Mouse (Mus musculus) gonadal fat pad, adult 2 months (tissue): Measurements from ENCODE around the gene Ssty1. TPM values are rescaled to one million over a fixed set of nuclear protein-coding genes. Genes with fewer than 3 reads are reported as not detected.
"Not testable (repeated sequence)": the region's sequence is repeated elsewhere in the genome, so short reads cannot be mapped to it uniquely, and the experiment has no call there.

Experiments
- DNase-seq: peaks from one replicate; pipeline ENCODE4 v3.0.0-alpha.2; 2012; ENCODE audit warnings: low read depth
- polyA plus RNA-seq: library from polyadenylated mRNA; depleted of rRNA; stranded (reverse); fragments of >200 nt; gene quantifications from 2 replicates; pipeline ENCODE4 v1.2.3, GENCODE M21; 2012; rRNA removed

The Ssty1 gene
- polyA plus RNA-seq: not detected in 2 replicates

DNA sequence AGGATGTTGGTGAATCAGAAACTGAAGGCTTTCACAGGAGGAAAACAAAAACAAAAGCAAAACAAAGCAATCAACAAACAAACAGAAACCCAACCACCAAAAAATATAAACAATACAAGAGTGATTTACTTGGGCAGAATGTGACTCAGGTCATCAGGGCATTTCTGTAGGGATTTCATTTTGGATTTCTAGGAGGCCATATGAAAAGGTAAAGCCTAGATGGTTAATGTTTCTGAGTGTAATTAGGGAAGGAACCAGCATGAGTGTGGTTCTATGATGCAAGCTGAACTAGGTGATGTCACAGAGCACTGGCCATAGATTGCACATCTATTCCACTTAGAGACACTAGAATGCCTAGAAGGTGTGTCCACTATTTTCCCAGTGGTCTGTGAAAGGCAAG lies at the start of gene Ssty1:
TSS of gene Ssty1 (plus strand) at position 301 of the 400 bp plus-strand sequence.
- not testable (repeated sequence) for DNase-seq

DNA sequence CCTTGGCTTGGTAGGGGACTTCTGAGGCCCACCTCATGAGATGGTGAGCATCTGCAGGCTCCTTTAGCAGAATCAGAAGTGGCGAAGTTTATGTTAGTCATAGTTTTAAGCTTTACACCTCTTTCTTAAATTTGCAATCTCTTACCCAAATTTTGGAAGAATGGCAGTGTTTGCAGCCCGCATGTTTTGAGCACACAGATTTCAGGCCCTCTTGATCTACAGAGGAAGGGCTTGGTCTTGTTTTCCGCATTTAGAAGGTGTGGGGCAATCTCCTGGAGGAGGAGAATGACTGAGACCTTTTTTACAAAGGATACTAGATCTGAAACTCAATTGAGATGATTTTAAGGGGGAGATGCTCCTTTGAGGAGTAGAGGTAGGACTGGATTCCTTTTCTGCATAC lies 27.2 kb upstream of the Ssty1 start, which contains the start of gene Gm21764:
TSS of gene Gm21764 (minus strand) at position 101 of the 400 bp plus-strand sequence.
- DNase-seq: not testable (repeated sequence)

Other genes starting within 250 kb of the Ssty1 start
- gene Gm21904, start 242.8 kb upstream of the Ssty1 start, polyA plus RNA-seq: not detected in 2 replicates
- not detected in 2 replicates for gene Gm20772, start 214.4 kb upstream of the Ssty1 start, polyA plus RNA-seq
- gene Gm20831, start 214.4 kb upstream of the Ssty1 start, polyA plus RNA-seq: not detected in 2 replicates
- not detected in 2 replicates for gene Srsy, start 151.8 kb upstream of the Ssty1 start, polyA plus RNA-seq
- gene Gm21764, start 27.3 kb upstream of the Ssty1 start, polyA plus RNA-seq: not detected in 2 replicates